Mouse (Mus musculus) ES-E14 (cell line): Measurements from ENCODE around the gene Nacad. TPM values are rescaled to one million over a fixed set of nuclear protein-coding genes. Genes with fewer than 3 reads are reported as not detected.

ENCODE experiments used
- DNase-seq: peaks from one replicate; pipeline ENCODE4 v3.0.0-alpha.2; 2013; ENCODE audit warnings: low read depth, low spot score
- H3K27ac ChIP-seq: 2 replicates; pipeline ENCODE4 v1.5.1; 2012; ENCODE audit warnings: low read depth, mild to moderate bottlenecking, low read length, moderate library complexity, mixed read lengths; ENCODE audit not compliant: poor library complexity, insufficient read depth, severe bottlenecking
- H3K36me3 ChIP-seq: 2 replicates; pipeline ENCODE4 v1.6.1; 2012; ENCODE audit warnings: mild to moderate bottlenecking, low read length, moderate library complexity, mixed read lengths; ENCODE audit not compliant: control insufficient read depth, poor library complexity, insufficient read depth, severe bottlenecking
- H3K4me1 ChIP-seq, 2 experiments: fragments of 150-350 bp in 1 of 2; sonication (generic) in 1 of 2; 2 replicates each; pipeline ENCODE4 v1.6.1; 2012; ENCODE audit warnings: low read length in 2 of 2, mild to moderate bottlenecking in 1 of 2, mixed read lengths in 1 of 2; ENCODE audit not compliant: control insufficient read depth in 2 of 2, insufficient read depth in 2 of 2, poor library complexity in 1 of 2
- H3K4me3 ChIP-seq, 2 experiments: fragments of 150-350 bp in 1 of 2; sonication (generic) in 1 of 2; 2 replicates each; pipeline ENCODE4 v1.5.1; 2012; ENCODE audit warnings: low read length in 2 of 2, low read depth in 1 of 2, mild to moderate bottlenecking in 1 of 2, mixed read lengths in 1 of 2; ENCODE audit not compliant: insufficient read depth in 1 of 2, poor library complexity in 1 of 2, severe bottlenecking in 1 of 2
- H3K9ac ChIP-seq: 2 replicates; pipeline ENCODE4 v1.6.1; 2012; ENCODE audit warnings: low read depth, mild to moderate bottlenecking, low read length, mixed read lengths; ENCODE audit not compliant: poor library complexity, insufficient read depth, severe bottlenecking
- H3K9me3 ChIP-seq: fragments of 150-350 bp; sonication (generic); 2 replicates; pipeline ENCODE4 v1.6.1; 2012; ENCODE audit warnings: low read depth, mild to moderate bottlenecking, low read length; ENCODE audit not compliant: control insufficient read depth, insufficient read depth
- CHD2 ChIP-seq: IDR thresholded peaks from 2 replicates; pipeline ENCODE4 v1.6.1; 2014; ENCODE audit warnings: mild to moderate bottlenecking, low read depth, low read length, inconsistent platforms
- HCFC1 ChIP-seq: IDR thresholded peaks from 2 replicates; pipeline ENCODE4 v1.6.1; 2012; ENCODE audit warnings: low read length, inconsistent platforms, borderline replicate concordance; ENCODE audit not compliant: insufficient read depth
- MAFK ChIP-seq: IDR thresholded peaks from 2 replicates; pipeline ENCODE4 v1.6.1; 2014; ENCODE audit warnings: mild to moderate bottlenecking, low read depth, low read length, inconsistent platforms; ENCODE audit not compliant: insufficient read depth
- ZC3H11A ChIP-seq: IDR thresholded peaks from 2 replicates; pipeline ENCODE4 v1.6.1; 2012; ENCODE audit warnings: low read depth, mild to moderate bottlenecking, inconsistent platforms, low read length, borderline replicate concordance
- ZNF384 ChIP-seq: IDR thresholded peaks from 2 replicates; pipeline ENCODE4 v1.6.1; 2012; ENCODE audit warnings: low read depth, low read length, inconsistent platforms
- in situ Hi-C, 2 experiments: fragments of 600-800 bp; cut with MboI; formaldehyde crosslinking; loops; one replicate each; pipeline ENCODE4 v1.15.1; 2025; ENCODE audit warnings: low sequenced_read_pairs in 2 of 2, inconsistent platforms in 1 of 2; ENCODE audit not compliant: unreplicated experiment in 2 of 2
- total RNA-seq: library from RNA; depleted of rRNA; stranded (reverse); fragments of 300-350 nt; gene quantifications from 2 replicates; pipeline ENCODE4 v1.2.3, GENCODE M21; 2012

The Nacad gene
- total RNA-seq, 1 experiment: 1.4 TPM

- TF ChIP-seq CHD2: no peak
- no peak for TF ChIP-seq ZC3H11A
- no peak for TF ChIP-seq ZNF384
- no peak for TF ChIP-seq MAFK
- TF ChIP-seq HCFC1: no peak
- no peak for DNase-seq
- H3K4me1 ChIP-seq: peaks cover 0 to 2% of the 10 kb centered on the region in 2 experiments; a peak in 1 of 4 replicates
- H3K27ac ChIP-seq: no peak overlapping the region
- H3K36me3 ChIP-seq: peaks cover 14% of the 10 kb centered on the region
- no peak overlapping the region for H3K9ac ChIP-seq
- in situ Hi-C loops: no loop called here
- H3K4me3 ChIP-seq: no peak overlapping the region
- no peaks in the 10 kb centered on the region for H3K9me3 ChIP-seq
Observed at GRCm38 (mm10) chr11:6567951-6568350, 37.9 kb downstream of the Nacad start.

- Histone ChIP-seq H3K9ac (no peak overlapping the region), H3K4me3 (no peak overlapping the region), H3K4me1 (peaks cover 0 to 2% of the 10 kb centered on the region in 2 experiments; a peak in 1 of 4 replicates), H3K9me3 (no peaks in the 10 kb centered on the region), H3K36me3 (peaks cover 11% of the 10 kb centered on the region), H3K27ac (no peak overlapping the region)
- DNase-seq: no peak
- TF ChIP-seq MAFK (no peak), CHD2 (no peak)
- in situ Hi-C loops: no loop called here
Observed at GRCm38 (mm10) chr11:6566496-6566895, 39.4 kb downstream of the Nacad start.

GRCm38 (mm10) chr11:6563201-6563600, 42.7 kb downstream of the Nacad start:
- Histone ChIP-seq H3K9me3 (no peaks in the 10 kb centered on the region), H3K27ac (no peak overlapping the region), H3K36me3 (peaks cover 8% of the 10 kb centered on the region; the same call in 1 of the 2 replicates), H3K4me3 (no peak overlapping the region), H3K9ac (no peak overlapping the region), H3K4me1 (peaks cover 0 to 2% of the 10 kb centered on the region in 2 experiments; a peak in 1 of 4 replicates)
- DNase-seq: no peak
- TF ChIP-seq HCFC1 (no peak), ZNF384 (no peak), ZC3H11A (no peak), CHD2 (no peak), MAFK (no peak)
- in situ Hi-C loops: no loop called here

- in situ Hi-C loops: no loop called here
- Histone ChIP-seq H3K9me3 (no peaks in the 10 kb centered on the region), H3K4me1 (peaks cover 0 to 2% of the 10 kb centered on the region in 2 experiments; a peak in 1 of 4 replicates), H3K4me3 (no peak overlapping the region), H3K36me3 (peaks cover 8% of the 10 kb centered on the region; the same call in 1 of the 2 replicates), H3K27ac (no peak overlapping the region), H3K9ac (no peak overlapping the region)
- no peak for DNase-seq
- TF ChIP-seq ZNF384: no peak
- no peak for TF ChIP-seq HCFC1
- no peak for TF ChIP-seq ZC3H11A
- TF ChIP-seq MAFK: no peak
- TF ChIP-seq CHD2: no peak
Observed at GRCm38 (mm10) chr11:6562359-6562758, 43.5 kb downstream of the Nacad start.

GRCm38 (mm10) chr11:6561474-6561873, 44.4 kb downstream of the Nacad start:
- Histone ChIP-seq H3K9ac (no peak overlapping the region), H3K4me1 (peaks cover 0 to 2% of the 10 kb centered on the region in 2 experiments; a peak in 1 of 4 replicates), H3K36me3 (peaks cover 12% of the 10 kb centered on the region), H3K9me3 (no peaks in the 10 kb centered on the region), H3K4me3 (no peak overlapping the region), H3K27ac (no peak overlapping the region)
- DNase-seq: no peak
- in situ Hi-C loops: no loop called here
- TF ChIP-seq HCFC1: no peak
- no peak for TF ChIP-seq MAFK
- no peak for TF ChIP-seq ZC3H11A
- TF ChIP-seq ZNF384: no peak
- TF ChIP-seq CHD2: no peak
